Mouse (Mus musculus) olfactory bulb, adult 2 months (tissue): ENCODE measurements around the gene Ulk4.

Experiments
- CTCF ChIP-seq: fragments of 200-500 bp; IDR thresholded peaks from 2 replicates; pipeline ENCODE4 v1.5.1; 2012; ENCODE audit warnings: low read depth, mild to moderate bottlenecking, low read length, moderate library complexity; ENCODE audit not compliant: insufficient read depth
- POLR2A ChIP-seq: fragments of 200-500 bp; IDR thresholded peaks from 2 replicates; pipeline ENCODE4 v1.6.1; 2012; ENCODE audit warnings: mild to moderate bottlenecking, low read depth, low read length, moderate library complexity; ENCODE audit not compliant: insufficient read depth

GRCm38 (mm10) chr9:121249805-121250204 is 27.2 kb downstream of the Ulk4 start:
- TF ChIP-seq CTCF, result no peak
- TF ChIP-seq POLR2A, result no peak
